Mouse (Mus musculus) cerebellum, adult 2 months (tissue): ENCODE measurements around the gene Foxred2.

Experiments
- CTCF ChIP-seq: fragments of 200-500 bp; IDR thresholded peaks from 2 replicates; pipeline ENCODE4 v1.5.1; 2011; ENCODE audit warnings: low read depth, mild to moderate bottlenecking, control low read depth, low read length, moderate library complexity, borderline replicate concordance; ENCODE audit not compliant: insufficient read depth
- POLR2A ChIP-seq: fragments of 200-500 bp; IDR thresholded peaks from 2 replicates; pipeline ENCODE4 v1.6.1; 2011; ENCODE audit warnings: low read length, control low read depth, borderline replicate concordance; ENCODE audit not compliant: insufficient read depth

- TF ChIP-seq CTCF, result no peak
- TF ChIP-seq POLR2A, result no peak
These were observed 22.9 kb upstream of the Foxred2 start for GRCm38 (mm10) chr15:77979427-77979865.
